Mouse (Mus musculus) heart, postnatal 0 days (tissue): Measurements from ENCODE around the gene Ccnf. TPM values are rescaled to one million over a fixed set of nuclear protein-coding genes. Genes with fewer than 3 reads are reported as not detected.

Experiments used
- ATAC-seq: fragments of 200-750 bp; cut with Nextera tagmentation; 2 replicates; pipeline ENCODE4 v1.8.0; 2017; ENCODE audit warnings: low read depth, moderate number of reproducible peaks, moderate library complexity; ENCODE audit not compliant: insufficient read depth
- DNase-seq: peaks from one replicate; pipeline ENCODE4 v3.0.0-alpha.2; 2016; ENCODE audit warnings: low spot score
- H3K27ac ChIP-seq: fragments of 300-500 bp; sonication (generic); 2 replicates; pipeline ENCODE4 v1.5.1; 2014; ENCODE audit warnings: low read depth, mild to moderate bottlenecking
- H3K27me3 ChIP-seq: fragments of 300-500 bp; sonication (generic); 2 replicates; pipeline ENCODE4 v1.6.1; 2014; ENCODE audit warnings: low read length, mixed read lengths; ENCODE audit not compliant: control insufficient read depth, insufficient read depth
- H3K36me3 ChIP-seq: fragments of 300-500 bp; sonication (generic); replicated peaks from 2 replicates; pipeline ENCODE4 v1.6.1; 2014; ENCODE audit warnings: low read length, mixed read lengths; ENCODE audit not compliant: control insufficient read depth, insufficient read depth
- H3K4me1 ChIP-seq: fragments of 300-500 bp; sonication (generic); 2 replicates; pipeline ENCODE4 v1.6.1; 2014; ENCODE audit warnings: antibody characterized with exemption; ENCODE audit not compliant: control insufficient read depth, insufficient read depth
- H3K4me2 ChIP-seq: fragments of 300-500 bp; sonication (generic); 2 replicates; pipeline ENCODE4 v1.6.1; 2014; ENCODE audit warnings: low read depth, mild to moderate bottlenecking, low read length, moderate library complexity
- H3K4me3 ChIP-seq: fragments of 300-500 bp; sonication (generic); 2 replicates; pipeline ENCODE4 v1.5.1; 2014; ENCODE audit warnings: low read depth, low read length
- H3K9ac ChIP-seq: fragments of 300-500 bp; sonication (generic); replicated peaks from 2 replicates; pipeline ENCODE4 v1.6.1; 2014; ENCODE audit warnings: low read depth, low read length, mixed read lengths
- H3K9me3 ChIP-seq: fragments of 300-500 bp; sonication (generic); replicated peaks from 2 replicates; pipeline ENCODE4 v1.6.1; 2016; ENCODE audit warnings: low read length; ENCODE audit not compliant: control insufficient read depth
- CTCF ChIP-seq: IDR thresholded peaks from 2 replicates; pipeline ENCODE4 v1.5.1; 2016; ENCODE audit warnings: antibody characterized with exemption, control low read depth, low read depth
- EP300 ChIP-seq: IDR thresholded peaks from 2 replicates; pipeline ENCODE4 v1.6.1; 2016; ENCODE audit warnings: antibody characterized with exemption, low read depth
- WGBS: fragments of 180-500 bp; shearing (Covaris S2); extraction: QIAGEN DNeasy Blood & Tissue Kit; methylation state at CpG from one replicate; pipeline ENCODE4 v1.1.7; 2014; 5-methylcytosine and 5-hydroxymethylcytosine counted together
- polyA plus RNA-seq: library from polyadenylated mRNA; unstranded; fragments of >200 nt; fragmentation: Nextera tagmentation; extraction: Ambion mirVana; gene quantifications from 2 replicates; pipeline ENCODE4 v1.2.1, GENCODE M21; 2015
- total RNA-seq: library from RNA; depleted of rRNA; stranded (reverse); fragments of >200 nt; gene quantifications from 2 replicates; pipeline ENCODE4 v1.2.3, GENCODE M21; 2014; ENCODE audit warnings: low replicate concordance

Gene Ccnf
- total and polyA plus RNA-seq, 2 experiments from 2014 or later = 7.2 to 12.4 TPM

DNA sequence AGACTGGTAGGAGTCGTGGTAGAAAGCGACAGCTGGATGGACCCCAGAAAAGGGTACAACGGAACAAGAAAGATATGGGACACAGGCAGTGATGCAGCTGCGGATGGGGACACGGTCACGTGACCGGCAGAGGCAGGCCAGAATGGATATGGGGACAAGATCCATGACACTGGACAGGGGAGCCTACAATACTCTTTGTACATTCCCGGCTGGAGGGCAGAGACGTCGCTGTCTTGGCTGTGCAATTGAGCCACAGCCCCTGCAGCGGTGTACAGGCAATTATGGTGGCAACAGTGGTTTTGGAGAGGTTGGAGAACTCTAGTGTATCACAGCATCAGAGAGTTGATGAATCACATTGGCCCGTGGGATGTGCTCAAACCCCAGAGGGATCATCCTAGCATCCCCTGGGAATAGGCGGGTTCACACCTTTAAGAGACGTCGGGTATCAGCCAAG is 45.3 kb downstream of the Ccnf start:
- Histone ChIP-seq H3K27me3 (peaks cover 45% of the 10 kb centered on the region), H3K4me1 (peaks cover 52% of the 10 kb centered on the region), H3K9ac (no peak overlapping the region), H3K9me3 (no peaks in the 10 kb centered on the region), H3K4me3 (peak overlapping the region; percentile 70), H3K36me3 (no peaks in the 10 kb centered on the region), H3K4me2 (peak overlapping the region; percentile 92), H3K27ac (no peak overlapping the region)
- DNase-seq (no peak), ATAC-seq (peak; percentile 22; the same call in 1 of the 2 replicates)
- 5% methylated on average over 15 of the region's 15 CpGs for WGBS
- no peak for TF ChIP-seq EP300
- no peak for TF ChIP-seq CTCF

DNA sequence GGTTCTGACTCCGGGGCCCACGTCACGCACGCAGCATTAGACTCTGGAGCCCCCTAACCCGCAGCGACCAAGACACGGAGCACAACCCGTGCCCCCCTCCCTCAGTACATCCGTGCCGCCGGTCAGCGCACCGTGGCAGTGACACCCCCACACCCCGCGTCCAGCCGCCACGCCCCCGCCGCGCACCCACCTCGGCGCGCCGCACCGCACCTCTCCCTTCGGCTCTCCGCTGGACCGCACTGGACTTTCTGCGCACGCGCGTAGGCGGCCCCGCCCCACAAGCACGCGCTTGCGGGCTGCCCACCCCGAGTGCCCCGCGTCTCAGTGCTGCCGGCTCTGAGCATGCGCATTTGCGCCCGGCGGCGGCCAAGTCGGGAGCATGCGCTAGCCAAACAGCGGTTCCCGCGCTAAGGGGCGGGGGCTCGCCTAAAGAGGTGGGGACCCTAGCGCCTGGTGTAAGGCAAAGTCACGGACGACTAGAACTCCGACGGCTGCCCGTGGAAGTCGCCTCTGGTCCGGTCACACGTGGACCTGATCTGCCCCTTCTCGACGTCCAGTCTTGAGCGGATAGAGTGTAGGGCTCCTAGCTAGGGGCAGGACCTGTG is 45.9 kb downstream of the Ccnf start, which contains the start of gene Tbc1d24:
Gene Tbc1d24 (minus strand): TSS at position 279 of the 605 bp plus-strand sequence.
- peak within 1 kb of the TSS; percentile 45 for H3K9ac ChIP-seq
- H3K27me3 ChIP-seq = peaks cover 40% of the 10 kb centered on the region
- peak within 1 kb of the TSS; percentile 11 for H3K27ac ChIP-seq
- peak; percentile 76 for DNase-seq
- H3K4me2 ChIP-seq = peak within 1 kb of the TSS; percentile 92
- H3K36me3 ChIP-seq = no peaks in the 10 kb centered on the region
- no peak for TF ChIP-seq EP300
- TF ChIP-seq CTCF = no peak
- ATAC-seq = peak; percentile 79
- H3K4me3 ChIP-seq = peak within 1 kb of the TSS; percentile 70
- H3K9me3 ChIP-seq = no peaks in the 10 kb centered on the region
- under 1% methylated on average over 65 of the region's 65 CpGs for WGBS
- H3K4me1 ChIP-seq = peaks cover 52% of the 10 kb centered on the region

DNA sequence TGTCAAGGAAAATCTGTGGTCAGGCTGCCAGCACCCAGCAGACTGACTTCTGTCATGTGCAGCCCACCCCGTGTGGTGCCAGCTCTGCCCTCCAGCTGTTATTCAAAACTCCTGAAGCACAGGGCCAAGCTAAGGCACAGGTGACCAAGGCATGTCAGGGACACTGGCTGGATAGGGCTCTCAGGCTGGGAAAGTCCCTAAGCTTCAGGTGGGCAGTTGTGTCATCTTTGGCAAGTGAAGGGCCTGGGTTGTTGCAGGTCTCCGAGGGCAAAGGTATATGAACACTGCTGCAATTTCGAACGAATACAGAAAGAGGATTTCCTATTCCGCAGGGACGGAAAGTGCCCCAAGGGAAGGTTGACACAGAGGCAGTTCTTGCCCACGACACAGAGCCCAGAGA is 46.4 kb downstream of the Ccnf start:
- 7% methylated on average over 7 of the region's 7 CpGs for WGBS
- no peaks in the 10 kb centered on the region for H3K9me3 ChIP-seq
- H3K27me3 ChIP-seq = peaks cover 35% of the 10 kb centered on the region
- H3K4me1 ChIP-seq = peaks cover 55% of the 10 kb centered on the region
- TF ChIP-seq CTCF (no peak), EP300 (no peak)
- peak overlapping the region; percentile 70 for H3K4me3 ChIP-seq
- DNase-seq (no peak), ATAC-seq (no peak)
- H3K36me3 ChIP-seq = no peaks in the 10 kb centered on the region
- peak overlapping the region; percentile 11; the same call in 1 of the 2 replicates for H3K27ac ChIP-seq
- peak overlapping the region; percentile 92 for H3K4me2 ChIP-seq
- H3K9ac ChIP-seq = peak overlapping the region; percentile 45

DNA sequence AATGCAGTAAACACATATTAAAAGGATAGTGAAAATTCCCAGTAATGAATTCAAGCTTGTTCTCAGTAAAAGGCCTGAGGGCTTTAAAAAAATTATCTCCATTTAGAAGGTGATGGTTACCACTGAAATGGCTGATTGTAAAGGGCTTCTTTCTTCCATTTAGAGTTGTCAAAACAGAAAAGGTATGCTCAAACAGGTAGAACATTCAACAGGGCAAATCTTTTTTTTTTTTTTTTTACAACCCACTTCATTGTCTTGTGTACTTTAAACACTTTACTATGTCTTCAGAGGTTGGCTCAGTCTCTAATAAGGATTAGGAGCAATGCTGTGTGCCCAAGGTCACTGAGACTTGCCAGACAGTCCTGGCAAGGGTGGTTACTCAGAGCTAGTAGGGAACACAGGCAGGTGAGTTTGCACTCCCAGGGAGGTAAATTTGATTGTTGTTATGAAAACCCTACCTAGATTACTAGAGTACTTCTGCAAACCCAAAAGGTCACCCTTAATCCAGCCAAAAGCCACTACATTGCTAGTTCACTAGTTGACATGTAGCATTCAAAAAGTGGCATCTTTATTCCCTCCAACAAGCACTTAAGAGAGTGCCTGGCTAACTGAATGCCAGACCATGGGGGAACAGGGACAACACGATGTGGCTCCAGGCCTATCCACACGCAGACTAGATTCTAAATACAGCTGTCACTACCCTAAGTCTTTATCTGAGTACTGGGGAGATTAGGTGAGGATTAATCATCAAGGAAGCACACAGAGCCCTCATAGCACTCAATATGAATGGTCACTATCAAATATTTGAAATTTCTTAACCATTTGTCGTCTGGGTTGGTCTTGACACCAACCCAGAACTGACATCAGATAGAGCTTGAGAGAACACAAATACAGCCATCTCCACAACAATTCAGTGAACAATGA is 47.4 kb downstream of the Ccnf start:
- 36% methylated on average over 3 of the region's 3 CpGs for WGBS
- Histone ChIP-seq H3K4me3 (no peak overlapping the region), H3K36me3 (no peaks in the 10 kb centered on the region), H3K4me1 (peaks cover 56% of the 10 kb centered on the region), H3K27ac (no peak overlapping the region), H3K27me3 (peaks cover 28% of the 10 kb centered on the region), H3K9ac (no peak overlapping the region), H3K4me2 (peak overlapping the region; percentile 92), H3K9me3 (no peaks in the 10 kb centered on the region)
- ATAC-seq (no peak), DNase-seq (no peak)
- TF ChIP-seq EP300 = no peak

DNA sequence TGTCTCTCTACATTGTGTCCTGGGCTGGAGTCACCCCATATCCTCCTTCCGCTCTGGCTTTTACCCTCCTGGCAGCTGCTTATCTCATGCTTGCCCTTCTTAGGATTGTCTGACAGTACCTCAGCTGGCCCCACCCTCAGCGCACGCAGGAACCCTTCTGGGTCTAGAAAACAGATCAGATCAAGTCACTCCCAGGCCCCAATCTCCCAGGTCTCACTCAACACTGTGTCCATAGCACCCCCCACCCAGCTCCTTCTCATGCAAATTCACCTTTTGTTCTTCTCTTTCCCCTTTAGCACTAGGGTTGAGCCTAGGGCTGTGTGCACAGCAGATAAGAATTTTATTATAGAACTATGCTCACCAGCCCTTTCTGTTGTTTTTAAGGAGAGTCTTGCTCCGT is 48.2 kb downstream of the Ccnf start:
- no peak for DNase-seq
- no peaks in the 10 kb centered on the region for H3K9me3 ChIP-seq
- no peak overlapping the region for H3K27ac ChIP-seq
- peaks cover 23% of the 10 kb centered on the region for H3K27me3 ChIP-seq
- H3K4me3 ChIP-seq = no peak overlapping the region
- no peak overlapping the region for H3K9ac ChIP-seq
- TF ChIP-seq CTCF = no peak
- no peak for ATAC-seq
- WGBS = 28% methylated on average over 4 of the region's 4 CpGs
- no peak overlapping the region for H3K4me2 ChIP-seq
- H3K4me1 ChIP-seq = peaks cover 50% of the 10 kb centered on the region
- no peaks in the 10 kb centered on the region for H3K36me3 ChIP-seq
